Mouse (Mus musculus) mouse embryonic stem cell (cell line): ENCODE data around the gene Mepce.

Experiments used
- in situ Hi-C, 2 experiments: fragments of 300-500 bp; cut with MboI; formaldehyde crosslinking; loops; 1 replicate in 1 of 2; 3 replicates in 1 of 2; pipeline ENCODE4 v1.14.3; 2019 to 2020; ENCODE audit warnings: low sequenced_read_pairs in 2 of 2, low pct_unique_long_range_greater_than_20kb in 1 of 2, mixed read lengths in 1 of 2; ENCODE audit not compliant: unreplicated experiment in 1 of 2

Gene Mepce

GRCm38 (mm10) chr5:137747326-137747961 lies 40.0 kb downstream of the Mepce start:
- in situ Hi-C loops: no loop called here

GRCm38 (mm10) chr5:137746851-137747325 lies 40.6 kb downstream of the Mepce start:
- in situ Hi-C loops: no loop called here

- in situ Hi-C loops: no loop called here
Observed at GRCm38 (mm10) chr5:137746282-137746850, 41.1 kb downstream of the Mepce start.

GRCm38 (mm10) chr5:137745214-137746171 lies 42.0 kb downstream of the Mepce start, which contains the start of gene Tsc22d4:
TSS of gene Tsc22d4 (plus strand) at chr5:137745730.
- in situ Hi-C loops: no loop called here

GRCm38 (mm10) chr5:137744197-137744596 lies 43.3 kb downstream of the Mepce start:
- in situ Hi-C loops: no loop called here

- in situ Hi-C loops: no loop called here
Observed at GRCm38 (mm10) chr5:137742836-137743235, 44.6 kb downstream of the Mepce start.

GRCm38 (mm10) chr5:137742048-137742447 lies 45.4 kb downstream of the Mepce start:
- in situ Hi-C loops: no loop called here

GRCm38 (mm10) chr5:137741023-137741931 lies 46.2 kb downstream of the Mepce start, which contains the start of gene Nyap1:
TSS of gene Nyap1 (minus strand) at chr5:137741607.
- in situ Hi-C loops: no loop called here

- in situ Hi-C loops: no loop called here
Observed at GRCm38 (mm10) chr5:137740506-137740905, 46.9 kb downstream of the Mepce start.

- in situ Hi-C loops: no loop called here
Observed at GRCm38 (mm10) chr5:137739471-137739870, 48.0 kb downstream of the Mepce start.

- in situ Hi-C loops: no loop called here
Observed at GRCm38 (mm10) chr5:137738516-137738915, 48.9 kb downstream of the Mepce start.

- in situ Hi-C loops: no loop called here
Observed at GRCm38 (mm10) chr5:137737400-137737940, 50.0 kb downstream of the Mepce start.

- in situ Hi-C loops: no loop called here
Observed at GRCm38 (mm10) chr5:137734289-137735061, 53.0 kb downstream of the Mepce start.

GRCm38 (mm10) chr5:137733638-137734288 lies 53.7 kb downstream of the Mepce start:
- in situ Hi-C loops: no loop called here
